Mouse (Mus musculus) MEL (cell line): Measurements from ENCODE around the gene Slc16a13. TPM values are rescaled to one million over a fixed set of nuclear protein-coding genes. Genes with fewer than 3 reads are reported as not detected.

Experiments
- DNase-seq: peaks from one replicate; pipeline ENCODE4 v3.0.0; 2011; ENCODE audit warnings: low read depth, low spot score
- H3K27ac ChIP-seq: 2 replicates; pipeline ENCODE4 v1.5.1; 2012; ENCODE audit warnings: low read depth, mild to moderate bottlenecking, control low read depth, low read length, moderate library complexity; ENCODE audit not compliant: control insufficient read depth
- H3K27me3 ChIP-seq, 2 experiments: fragments of 150-350 bp in 1 of 2; sonication (generic) in 1 of 2; 2 replicates each; pipeline ENCODE4 v1.6.1; 2012; ENCODE audit warnings: low read length in 2 of 2, mild to moderate bottlenecking in 2 of 2, improper control_type of control experiment in 1 of 2, moderate library complexity in 1 of 2; ENCODE audit not compliant: insufficient read depth in 2 of 2, control insufficient read depth in 1 of 2
- H3K36me3 ChIP-seq, 2 experiments: 2 replicates each; pipeline ENCODE4 v1.6.1; 2012 to 2014; ENCODE audit warnings: low read length in 2 of 2, improper control_type of control experiment in 1 of 2, inconsistent platforms in 1 of 2, mild to moderate bottlenecking in 1 of 2; ENCODE audit not compliant: insufficient read depth in 2 of 2, control insufficient read depth in 1 of 2
- H3K4me1 ChIP-seq, 2 experiments: fragments of 150-350 bp in 1 of 2; sonication (generic) in 1 of 2; 2 replicates each; pipeline ENCODE4 v1.6.1; 2012; ENCODE audit warnings: low read length in 2 of 2, improper control_type of control experiment in 1 of 2, mild to moderate bottlenecking in 1 of 2; ENCODE audit not compliant: insufficient read depth in 2 of 2, control insufficient read depth in 1 of 2
- H3K4me3 ChIP-seq, 2 experiments: fragments of 150-350 bp in 1 of 2; sonication (generic) in 1 of 2; 2 replicates each; pipeline ENCODE4 v1.5.1; 2012; ENCODE audit warnings: low read depth in 2 of 2, low read length in 2 of 2, mild to moderate bottlenecking in 2 of 2, moderate library complexity in 2 of 2, control low read depth in 1 of 2, improper control_type of control experiment in 1 of 2; ENCODE audit not compliant: control insufficient read depth in 1 of 2, insufficient read depth in 1 of 2
- H3K79me2 ChIP-seq: 2 replicates; pipeline ENCODE4 v1.6.1; 2012; ENCODE audit warnings: mild to moderate bottlenecking, low read length, moderate library complexity; ENCODE audit not compliant: control insufficient read depth, poor library complexity, insufficient read depth
- H3K9ac ChIP-seq: 2 replicates; pipeline ENCODE4 v1.6.1; 2012; ENCODE audit warnings: low read depth, mild to moderate bottlenecking, control low read depth, low read length, moderate library complexity; ENCODE audit not compliant: control insufficient read depth, poor library complexity, severe bottlenecking
- H3K9me3 ChIP-seq: fragments of 150-350 bp; sonication (generic); replicated peaks from 2 replicates; pipeline ENCODE4 v1.6.1; 2012; ENCODE audit warnings: mild to moderate bottlenecking, low read length, improper control_type of control experiment, moderate library complexity; ENCODE audit not compliant: insufficient read depth
- BHLHE40 ChIP-seq: IDR thresholded peaks from 2 replicates; pipeline ENCODE4 v1.6.1; 2012; ENCODE audit warnings: low read depth, mild to moderate bottlenecking, inconsistent platforms, low read length, improper control_type of control experiment, borderline replicate concordance
- CHD1 ChIP-seq: IDR thresholded peaks from 2 replicates; pipeline ENCODE4 v1.6.1; 2012; ENCODE audit warnings: low read depth, mild to moderate bottlenecking, inconsistent platforms, low read length, improper control_type of control experiment
- CHD2 ChIP-seq: IDR thresholded peaks from 2 replicates; pipeline ENCODE4 v1.6.1; 2011; ENCODE audit warnings: low read length, improper control_type of control experiment
- CTCF ChIP-seq, 3 experiments: IDR thresholded peaks in 2 of 3; conservative IDR thresholded peaks in 1 of 3; 2 replicates each; pipeline ENCODE4 v1.5.1; 2011 to 2012; ENCODE audit warnings: low read length in 3 of 3, low read depth in 2 of 3, mild to moderate bottlenecking in 2 of 3, improper control_type of control experiment in 1 of 3, inconsistent platforms in 1 of 3, mixed read lengths in 1 of 3, moderate library complexity in 1 of 3; ENCODE audit not compliant: control insufficient read depth in 1 of 3, insufficient read depth in 1 of 3, poor library complexity in 1 of 3, severe bottlenecking in 1 of 3
- E2F4 ChIP-seq: IDR thresholded peaks from 2 replicates; pipeline ENCODE4 v1.6.1; 2011; ENCODE audit warnings: low read depth, low read length, improper control_type of control experiment, borderline replicate concordance
- ELF1 ChIP-seq: IDR thresholded peaks from 2 replicates; pipeline ENCODE4 v1.6.1; 2014; ENCODE audit warnings: low read depth, mild to moderate bottlenecking, inconsistent platforms, low read length, improper control_type of control experiment, moderate library complexity
- EP300 ChIP-seq, 2 experiments: IDR thresholded peaks; 2 replicates each; pipeline ENCODE4 v1.6.1; 2011; ENCODE audit warnings: improper control_type of control experiment in 2 of 2, low read length in 2 of 2, low read depth in 1 of 2, mild to moderate bottlenecking in 1 of 2
- GABPA ChIP-seq: IDR thresholded peaks from 2 replicates; pipeline ENCODE4 v1.6.1; 2012; ENCODE audit warnings: low read depth, mild to moderate bottlenecking, inconsistent platforms, low read length, improper control_type of control experiment, moderate library complexity
- HCFC1 ChIP-seq: IDR thresholded peaks from 2 replicates; pipeline ENCODE4 v1.6.1; 2012; ENCODE audit warnings: low read depth, mild to moderate bottlenecking, inconsistent platforms, low read length, improper control_type of control experiment, moderate library complexity
- JUND ChIP-seq: IDR thresholded peaks from 2 replicates; pipeline ENCODE4 v1.6.1; 2011; ENCODE audit warnings: low read depth, mild to moderate bottlenecking, improper control_type of control experiment, low read length
- KAT2A ChIP-seq: conservative IDR thresholded peaks from 2 replicates; pipeline ENCODE4 v1.6.1; 2012; ENCODE audit warnings: low read depth, low read length, improper control_type of control experiment, inconsistent platforms
- MAFK ChIP-seq: IDR thresholded peaks from 2 replicates; pipeline ENCODE4 v1.6.1; 2011; ENCODE audit warnings: low read depth, mild to moderate bottlenecking, low read length, improper control_type of control experiment, borderline replicate concordance
- MAX ChIP-seq: IDR thresholded peaks from 2 replicates; pipeline ENCODE4 v1.6.1; 2011; ENCODE audit warnings: low read length, improper control_type of control experiment
- MAZ ChIP-seq: IDR thresholded peaks from 2 replicates; pipeline ENCODE4 v1.6.1; 2012; ENCODE audit warnings: low read depth, mild to moderate bottlenecking, inconsistent platforms, low read length, improper control_type of control experiment
- MEF2A ChIP-seq: IDR thresholded peaks from 2 replicates; pipeline ENCODE4 v1.6.1; 2014; ENCODE audit warnings: low read depth, mild to moderate bottlenecking, inconsistent platforms, low read length, improper control_type of control experiment; ENCODE audit not compliant: poor library complexity, insufficient replicate concordance, severe bottlenecking; ENCODE audit errors: extremely low read depth
- MXI1 ChIP-seq: IDR thresholded peaks from 2 replicates; pipeline ENCODE4 v1.6.1; 2011; ENCODE audit warnings: mild to moderate bottlenecking, low read depth, low read length, improper control_type of control experiment
- MYB ChIP-seq: IDR thresholded peaks from 2 replicates; pipeline ENCODE4 v1.6.1; 2011; ENCODE audit warnings: mild to moderate bottlenecking, low read depth, low read length, improper control_type of control experiment
- MYC ChIP-seq: IDR thresholded peaks from 2 replicates; pipeline ENCODE4 v1.6.1; 2011; ENCODE audit warnings: low read depth, mild to moderate bottlenecking, low read length, improper control_type of control experiment, moderate library complexity
- NELFE ChIP-seq: IDR thresholded peaks from 2 replicates; pipeline ENCODE4 v1.6.1; 2011; ENCODE audit warnings: low read depth, low read length, improper control_type of control experiment
- NRF1 ChIP-seq: IDR thresholded peaks from 2 replicates; pipeline ENCODE4 v1.6.1; 2014; ENCODE audit warnings: low read depth, mild to moderate bottlenecking, inconsistent platforms, low read length, improper control_type of control experiment, moderate library complexity; ENCODE audit not compliant: poor library complexity, insufficient read depth, severe bottlenecking
- POLR2A ChIP-seq, 2 experiments: IDR thresholded peaks; 2 replicates each; pipeline ENCODE4 v1.6.1; 2011 to 2012; ENCODE audit warnings: low read length in 2 of 2, mild to moderate bottlenecking in 2 of 2, control low read depth in 1 of 2, improper control_type of control experiment in 1 of 2, low read depth in 1 of 2, moderate library complexity in 1 of 2; ENCODE audit not compliant: control insufficient read depth in 1 of 2, insufficient read depth in 1 of 2, poor library complexity in 1 of 2
- POLR2AphosphoS2 ChIP-seq: IDR thresholded peaks from 2 replicates; pipeline ENCODE4 v1.6.1; 2011; ENCODE audit warnings: low read length, improper control_type of control experiment
- POLR2AphosphoS5 ChIP-seq: IDR thresholded peaks from 2 replicates; pipeline ENCODE4 v1.6.1; 2012; ENCODE audit warnings: low read depth, borderline replicate concordance, mild to moderate bottlenecking, inconsistent platforms, low read length, moderate library complexity, mixed read lengths
- RAD21 ChIP-seq: IDR thresholded peaks from 2 replicates; pipeline ENCODE4 v1.6.1; 2011; ENCODE audit warnings: mild to moderate bottlenecking, low read depth, low read length, improper control_type of control experiment
- SMC3 ChIP-seq: IDR thresholded peaks from 2 replicates; pipeline ENCODE4 v1.6.1; 2011; ENCODE audit warnings: low read depth, low read length, improper control_type of control experiment
- TAL1 ChIP-seq: IDR thresholded peaks from 2 replicates; pipeline ENCODE4 v1.6.1; 2012; ENCODE audit warnings: mild to moderate bottlenecking, inconsistent platforms, low read length, moderate library complexity, mixed read lengths
- TBP ChIP-seq: IDR thresholded peaks from 2 replicates; pipeline ENCODE4 v1.8.0; 2011; ENCODE audit warnings: low read depth, low read length, improper control_type of control experiment
- TCF12 ChIP-seq: IDR thresholded peaks from 2 replicates; pipeline ENCODE4 v1.6.1; 2014; ENCODE audit warnings: low read depth, mild to moderate bottlenecking, inconsistent platforms, low read length, improper control_type of control experiment, moderate library complexity
- UBTF ChIP-seq: IDR thresholded peaks from 2 replicates; pipeline ENCODE4 v1.6.1; 2012; ENCODE audit warnings: low read depth, mild to moderate bottlenecking, inconsistent platforms, low read length, improper control_type of control experiment, moderate library complexity, borderline replicate concordance; ENCODE audit not compliant: insufficient read depth
- USF2 ChIP-seq, 2 experiments: IDR thresholded peaks; 2 replicates each; pipeline ENCODE4 v1.6.1; 2011 to 2012; ENCODE audit warnings: improper control_type of control experiment in 2 of 2, low read length in 2 of 2, borderline replicate concordance in 1 of 2, inconsistent platforms in 1 of 2, low read depth in 1 of 2, mild to moderate bottlenecking in 1 of 2; ENCODE audit not compliant: insufficient read depth in 1 of 2
- ZC3H11A ChIP-seq: IDR thresholded peaks from 2 replicates; pipeline ENCODE4 v1.6.1; 2012; ENCODE audit warnings: low read depth, mild to moderate bottlenecking, inconsistent platforms, low read length, improper control_type of control experiment
- ZKSCAN1 ChIP-seq: IDR thresholded peaks from 2 replicates; pipeline ENCODE4 v1.6.1; 2012; ENCODE audit warnings: low read depth, mild to moderate bottlenecking, inconsistent platforms, low read length, improper control_type of control experiment, moderate library complexity
- ZMIZ1 ChIP-seq: IDR thresholded peaks from 2 replicates; pipeline ENCODE4 v1.6.1; 2012; ENCODE audit warnings: low read depth, mild to moderate bottlenecking, inconsistent platforms, low read length, improper control_type of control experiment, moderate library complexity
- ZNF384 ChIP-seq: IDR thresholded peaks from 2 replicates; pipeline ENCODE4 v1.6.1; 2012; ENCODE audit warnings: low read depth, mild to moderate bottlenecking, inconsistent platforms, low read length, improper control_type of control experiment
- polyA plus RNA-seq, 2 experiments: library from polyadenylated mRNA; stranded (reverse) in 1 of 2; unstranded in 1 of 2; fragments of >175 nt in 1 of 2; fragments of >200 nt in 1 of 2; gene quantifications; 2 replicates each; pipeline versions ENCODE4 v1.2.1 to v1.2.4; 2012; ENCODE audit warnings: low replicate concordance in 2 of 2, low read depth in 1 of 2; ENCODE audit not compliant: insufficient read length in 2 of 2, insufficient read depth in 1 of 2, missing spikeins in 1 of 2
- total RNA-seq: library from RNA; depleted of rRNA; stranded (reverse); fragments of 300-350 nt; gene quantifications from 2 replicates; pipeline ENCODE4 v1.2.3, GENCODE M21; 2012

The Slc16a13 gene
- total and polyA plus RNA-seq, 3 experiments: 4.2 to 7.9 TPM; not detected in 1

DNA sequence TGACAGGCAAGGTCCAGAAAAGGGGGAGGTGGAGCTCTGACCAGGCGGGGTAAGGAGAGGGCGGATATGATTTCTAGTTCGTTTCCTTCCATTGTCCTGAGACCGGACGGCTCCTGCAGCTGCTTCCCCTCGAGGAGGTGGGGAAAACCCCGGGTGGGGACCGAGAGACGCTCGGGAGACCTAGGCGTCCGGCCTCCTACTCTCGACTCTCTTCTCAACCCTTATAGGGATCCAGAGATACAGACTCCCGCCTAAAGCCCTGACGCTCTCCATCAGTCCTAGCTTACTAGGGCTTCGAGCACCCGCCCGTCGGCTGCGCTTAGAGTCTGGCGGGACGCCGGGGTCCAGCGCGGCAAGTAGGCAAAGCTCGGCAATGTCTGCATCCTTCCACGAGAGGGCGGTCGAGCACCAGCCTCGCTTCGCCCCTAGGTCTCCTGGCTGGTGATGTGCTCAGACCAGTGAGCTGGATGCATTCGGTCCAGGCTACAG lies 9.4 kb upstream of the Slc16a13 start:
- no peak overlapping the region for H3K27ac ChIP-seq
- H3K4me1 ChIP-seq: peaks cover 0 to 4% of the 10 kb centered on the region in 2 experiments; a peak in 1 of 4 replicates
- no peaks in the 10 kb centered on the region for H3K79me2 ChIP-seq
- TF ChIP-seq JUND (no peak), UBTF (no peak), CHD1 (no peak), ZNF384 (no peak), GABPA (no peak), NELFE (no peak), TAL1 (no peak), POLR2AphosphoS5 (no peak), NRF1 (no peak), MEF2A (no peak), MYC (no peak), MAX (no peak), HCFC1 (no peak), MXI1 (no peak), E2F4 (no peak), USF2 (IDR thresholded peaks at IDR 0.05; ENCODE audit: borderline replicate concordance in 1 of 2, insufficient read depth in 1 of 2, low read depth in 1 of 2, low read length in 2 of 2) (no peak), SMC3 (peak; percentile 91), MAFK (no peak), ZMIZ1 (no peak), CHD2 (no peak), TCF12 (no peak), POLR2AphosphoS2 (no peak), ZC3H11A (peak; percentile 73), TBP (no peak), ELF1 (no peak), EP300 (IDR thresholded peaks at IDR 0.05; ENCODE audit: low read depth in 1 of 2, low read length in 2 of 2) (no peak), RAD21 (peak; percentile 92), ZKSCAN1 (no peak), MAZ (no peak), BHLHE40 (no peak), POLR2A (IDR thresholded peaks at IDR 0.05; ENCODE audit: control insufficient read depth in 1 of 2, insufficient read depth in 1 of 2, low read depth in 1 of 2, low read length in 2 of 2, poor library complexity in 1 of 2) (0 out of 4 replicates have a peak, but pooled peaks of 1 of the 2 experiments have one; percentile 8), KAT2A (no peak), CTCF (IDR thresholded peaks at IDR 0.05 in 2 of 3, conservative IDR thresholded peaks at IDR 0.05 in 1 of 3; ENCODE audit: control insufficient read depth in 1 of 3, insufficient read depth in 1 of 3, low read depth in 2 of 3, low read length in 3 of 3, poor library complexity in 1 of 3, severe bottlenecking in 1 of 3) (peak; percentile 95 to 98 (median 98)), MYB (no peak)
- no peaks in the 10 kb centered on the region for H3K9me3 ChIP-seq
- H3K9ac ChIP-seq: peak overlapping the region; percentile 10; the same call in 1 of the 2 replicates
- peak; percentile 89 for DNase-seq
- no peaks in the 10 kb centered on the region; a peak in 1 of 4 replicates for H3K36me3 ChIP-seq
- H3K27me3 ChIP-seq: no peaks in the 10 kb centered on the region
- H3K4me3 ChIP-seq: no peak overlapping the region; a peak in 1 of 4 replicates
